Mouse (Mus musculus) v-Abl transformed pro-B cells (cell line): ENCODE data around the gene Olfr1141.

ENCODE experiments used
- in situ Hi-C, 2 experiments: fragments of 400-800 bp; cut with MboI; formaldehyde crosslinking; loops; one replicate each; pipeline ENCODE4 v1.15.1; 2025; ENCODE audit not compliant: unreplicated experiment in 2 of 2

Gene Olfr1141

GRCm38 (mm10) chr2:87753891-87754290, at the start of gene Olfr1141:
Olfr1141 (minus strand) TSS chr2:87753991.
- in situ Hi-C loops, result no loop called here

GRCm38 (mm10) chr2:87800292-87800691, 46.5 kb upstream of the Olfr1141 start, which contains the start of gene Olfr1143:
Olfr1143 (plus strand) TSS chr2:87800592.
- in situ Hi-C loops, result no loop called here

GRCm38 (mm10) chr2:87779183-87779582, 25.4 kb upstream of the Olfr1141 start, which contains the start of gene Olfr152:
Olfr152 (plus strand) TSS chr2:87779483.
- in situ Hi-C loops, result no loop called here

- in situ Hi-C loops, result no loop called here
These were observed 22.4 kb upstream of the Olfr1141 start for GRCm38 (mm10) chr2:87776143-87776542.

- in situ Hi-C loops, result no loop called here
These were observed 10.3 kb downstream of the Olfr1141 start, which contains the start of gene Olfr1140 for GRCm38 (mm10) chr2:87743452-87743851. Olfr1140 (plus strand) TSS chr2:87743752.

GRCm38 (mm10) chr2:87739878-87740277, 13.9 kb downstream of the Olfr1141 start, which contains the start of gene Olfr1138:
Olfr1138 (minus strand) TSS chr2:87739978.
- in situ Hi-C loops, result no loop called here

- in situ Hi-C loops, result no loop called here
These were observed 40.7 kb downstream of the Olfr1141 start, which contains the start of gene Olfr1137 for GRCm38 (mm10) chr2:87713079-87713478. Olfr1137 (minus strand) TSS chr2:87713179.
